Mouse (Mus musculus): ENCODE data around the gene Abca1. TPM values are rescaled to one million over a fixed set of nuclear protein-coding genes. Genes with fewer than 3 reads are reported as not detected.

Abca1 gene
- polyA plus RNA-seq, 1 experiment from 2014 or later = 4.8 TPM

- no peak overlapping the region for H3K27ac ChIP-seq (ENCODE audit: low read length)
- H3K9ac ChIP-seq (replicated peaks; ENCODE audit: low read length) = no peak overlapping the region
- H3K4me2 ChIP-seq (replicated peaks; ENCODE audit: low read depth, low read length) = no peak overlapping the region
- 0 out of 2 replicates have a peak, but pooled peaks cover 4% of the 10 kb centered on the region for H3K9me3 ChIP-seq (ENCODE audit: low read length)
- 92% methylated on average over 5 of the region's 5 CpGs for WGBS
- peaks cover 20% of the 10 kb centered on the region for H3K36me3 ChIP-seq (ENCODE audit: insufficient read depth, low read length)
- ATAC-seq (ENCODE audit: low FRiP score, low TSS enrichment) = no peak
- no peaks in the 10 kb centered on the region for H3K4me1 ChIP-seq (ENCODE audit: insufficient read depth, low read length)
- H3K27me3 ChIP-seq (ENCODE audit: insufficient read depth, low read length) = no peaks in the 10 kb centered on the region
- H3K4me3 ChIP-seq (ENCODE audit: low read length) = no peak overlapping the region
Measured at GRCm38 (mm10) chr4:53127266-53127665, 32.4 kb downstream of the Abca1 start.

- Histone ChIP-seq H3K4me2 (replicated peaks; ENCODE audit: low read depth, low read length) (no peak overlapping the region), H3K36me3 (ENCODE audit: insufficient read depth, low read length) (peaks cover 20% of the 10 kb centered on the region), H3K27me3 (ENCODE audit: insufficient read depth, low read length) (no peaks in the 10 kb centered on the region), H3K4me3 (ENCODE audit: low read length) (no peak overlapping the region), H3K27ac (ENCODE audit: low read length) (no peak overlapping the region), H3K9me3 (ENCODE audit: low read length) (0 out of 2 replicates have a peak, but pooled peaks cover 4% of the 10 kb centered on the region), H3K9ac (replicated peaks; ENCODE audit: low read length) (no peak overlapping the region), H3K4me1 (ENCODE audit: insufficient read depth, low read length) (no peaks in the 10 kb centered on the region)
- ATAC-seq (ENCODE audit: low FRiP score, low TSS enrichment) = no peak
- WGBS = 97% methylated on average over 7 of the region's 7 CpGs
Measured at GRCm38 (mm10) chr4:53126794-53127193, 32.9 kb downstream of the Abca1 start.

- no peak overlapping the region for H3K9ac ChIP-seq (replicated peaks; ENCODE audit: low read length)
- H3K4me3 ChIP-seq (ENCODE audit: low read length) = no peak overlapping the region
- peaks cover 17% of the 10 kb centered on the region for H3K36me3 ChIP-seq (ENCODE audit: insufficient read depth, low read length)
- H3K4me2 ChIP-seq (replicated peaks; ENCODE audit: low read depth, low read length) = no peak overlapping the region
- ATAC-seq (ENCODE audit: low FRiP score, low TSS enrichment) = no peak
- H3K4me1 ChIP-seq (ENCODE audit: insufficient read depth, low read length) = no peaks in the 10 kb centered on the region
- H3K27me3 ChIP-seq (ENCODE audit: insufficient read depth, low read length) = no peaks in the 10 kb centered on the region
- no peak overlapping the region for H3K27ac ChIP-seq (ENCODE audit: low read length)
- H3K9me3 ChIP-seq (ENCODE audit: low read length) = 0 out of 2 replicates have a peak, but pooled peaks cover 4% of the 10 kb centered on the region
- WGBS = 91% methylated on average over 10 of the region's 10 CpGs
Measured at GRCm38 (mm10) chr4:53124837-53125490, 34.7 kb downstream of the Abca1 start.

GRCm38 (mm10) chr4:53122310-53122709 lies 37.4 kb downstream of the Abca1 start:
- Histone ChIP-seq H3K4me1 (ENCODE audit: insufficient read depth, low read length) (no peaks in the 10 kb centered on the region), H3K36me3 (ENCODE audit: insufficient read depth, low read length) (peaks cover 13% of the 10 kb centered on the region), H3K27ac (ENCODE audit: low read length) (no peak overlapping the region), H3K4me2 (replicated peaks; ENCODE audit: low read depth, low read length) (no peak overlapping the region), H3K4me3 (ENCODE audit: low read length) (no peak overlapping the region), H3K27me3 (ENCODE audit: insufficient read depth, low read length) (no peaks in the 10 kb centered on the region), H3K9ac (replicated peaks; ENCODE audit: low read length) (no peak overlapping the region), H3K9me3 (ENCODE audit: low read length) (0 out of 2 replicates have a peak, but pooled peaks cover 4% of the 10 kb centered on the region)
- 85% methylated on average over 3 of the region's 3 CpGs for WGBS
- no peak for ATAC-seq (ENCODE audit: low FRiP score, low TSS enrichment)

GRCm38 (mm10) chr4:53121516-53122227 lies 38.0 kb downstream of the Abca1 start:
- peaks cover 6% of the 10 kb centered on the region for H3K36me3 ChIP-seq (ENCODE audit: insufficient read depth, low read length)
- H3K27me3 ChIP-seq (ENCODE audit: insufficient read depth, low read length) = no peaks in the 10 kb centered on the region
- H3K4me2 ChIP-seq (replicated peaks; ENCODE audit: low read depth, low read length) = no peak overlapping the region
- 67% methylated on average over 7 of the region's 7 CpGs for WGBS
- H3K4me1 ChIP-seq (ENCODE audit: insufficient read depth, low read length) = 0 out of 2 replicates have a peak, but pooled peaks cover 4% of the 10 kb centered on the region
- H3K9me3 ChIP-seq (ENCODE audit: low read length) = 0 out of 2 replicates have a peak, but pooled peaks cover 2% of the 10 kb centered on the region
- H3K27ac ChIP-seq (ENCODE audit: low read length) = no peak overlapping the region
- no peak overlapping the region for H3K9ac ChIP-seq (replicated peaks; ENCODE audit: low read length)
- no peak; the same call in 1 of the 2 replicates for ATAC-seq (ENCODE audit: low FRiP score, low TSS enrichment)
- H3K4me3 ChIP-seq (ENCODE audit: low read length) = no peak overlapping the region

- H3K36me3 ChIP-seq (ENCODE audit: insufficient read depth, low read length) = peaks cover under 1% of the 10 kb centered on the region; the same call in 1 of the 2 replicates
- ATAC-seq (ENCODE audit: low FRiP score, low TSS enrichment) = no peak
Measured at GRCm38 (mm10) chr4:53121084-53121483, 38.6 kb downstream of the Abca1 start.

GRCm38 (mm10) chr4:53120038-53120685 lies 39.5 kb downstream of the Abca1 start:
- peaks cover 16% of the 10 kb centered on the region for H3K4me1 ChIP-seq (ENCODE audit: insufficient read depth, low read length)
- no peaks in the 10 kb centered on the region for H3K9me3 ChIP-seq (ENCODE audit: low read length)
- no peak for ATAC-seq (ENCODE audit: low FRiP score, low TSS enrichment)
- no peak overlapping the region for H3K4me3 ChIP-seq (ENCODE audit: low read length)
- H3K27ac ChIP-seq (ENCODE audit: low read length) = no peak overlapping the region
- no peak overlapping the region for H3K4me2 ChIP-seq (replicated peaks; ENCODE audit: low read depth, low read length)
- no peaks in the 10 kb centered on the region for H3K36me3 ChIP-seq (ENCODE audit: insufficient read depth, low read length)
- H3K27me3 ChIP-seq (ENCODE audit: insufficient read depth, low read length) = no peaks in the 10 kb centered on the region
- H3K9ac ChIP-seq (replicated peaks; ENCODE audit: low read length) = no peak overlapping the region
- 74% methylated on average over 10 of the region's 10 CpGs for WGBS

More at GRCm38 (mm10) chr4:53121084-53121483, 38.6 kb downstream of the Abca1 start:
- H3K4me3 ChIP-seq (ENCODE audit: low read length) = no peak overlapping the region
- H3K9me3 ChIP-seq (ENCODE audit: low read length) = no peaks in the 10 kb centered on the region
- no peak overlapping the region for H3K27ac ChIP-seq (ENCODE audit: low read length)
- no peaks in the 10 kb centered on the region for H3K27me3 ChIP-seq (ENCODE audit: insufficient read depth, low read length)
- H3K4me2 ChIP-seq (replicated peaks; ENCODE audit: low read depth, low read length) = no peak overlapping the region
- no peak overlapping the region for H3K9ac ChIP-seq (replicated peaks; ENCODE audit: low read length)
- peaks cover 9% of the 10 kb centered on the region; the same call in 1 of the 2 replicates for H3K4me1 ChIP-seq (ENCODE audit: insufficient read depth, low read length)
- 90% methylated on average over 3 of the region's 3 CpGs for WGBS

GRCm38 (mm10) chr4:53118643-53119042 lies 41.1 kb downstream of the Abca1 start:
- no peaks in the 10 kb centered on the region for H3K27me3 ChIP-seq (ENCODE audit: insufficient read depth, low read length)
- no peaks in the 10 kb centered on the region for H3K36me3 ChIP-seq (ENCODE audit: insufficient read depth, low read length)
- no peak overlapping the region for H3K4me2 ChIP-seq (replicated peaks; ENCODE audit: low read depth, low read length)
- ATAC-seq (ENCODE audit: low FRiP score, low TSS enrichment) = no peak
- 61% methylated on average over 4 of the region's 4 CpGs for WGBS
- no peak overlapping the region for H3K4me3 ChIP-seq (ENCODE audit: low read length)
- no peaks in the 10 kb centered on the region for H3K9me3 ChIP-seq (ENCODE audit: low read length)
- H3K27ac ChIP-seq (ENCODE audit: low read length) = no peak overlapping the region
- H3K4me1 ChIP-seq (ENCODE audit: insufficient read depth, low read length) = peaks cover 16% of the 10 kb centered on the region
- H3K9ac ChIP-seq (replicated peaks; ENCODE audit: low read length) = no peak overlapping the region

- ATAC-seq (ENCODE audit: low FRiP score, low TSS enrichment) = no peak
- H3K4me1 ChIP-seq (ENCODE audit: insufficient read depth, low read length) = peaks cover 16% of the 10 kb centered on the region
Measured at GRCm38 (mm10) chr4:53117610-53118009, 42.1 kb downstream of the Abca1 start.

More at GRCm38 (mm10) chr4:53117610-53118009, 42.1 kb downstream of the Abca1 start:
- H3K27me3 ChIP-seq (ENCODE audit: insufficient read depth, low read length) = no peaks in the 10 kb centered on the region
- no peak overlapping the region for H3K9ac ChIP-seq (replicated peaks; ENCODE audit: low read length)
- H3K36me3 ChIP-seq (ENCODE audit: insufficient read depth, low read length) = no peaks in the 10 kb centered on the region
- no peak overlapping the region for H3K4me2 ChIP-seq (replicated peaks; ENCODE audit: low read depth, low read length)
- H3K9me3 ChIP-seq (ENCODE audit: low read length) = no peaks in the 10 kb centered on the region
- no peak overlapping the region for H3K4me3 ChIP-seq (ENCODE audit: low read length)
- no peak overlapping the region for H3K27ac ChIP-seq (ENCODE audit: low read length)

Data from kidney, embryonic 16.5 days (tissue).